Mouse (Mus musculus) hindbrain, embryonic 16.5 days (tissue): Measurements from ENCODE around the gene Sult3a2. TPM values are rescaled to one million over a fixed set of nuclear protein-coding genes. Genes with fewer than 3 reads are reported as not detected.
"Not testable (repeated sequence)": the region's sequence is repeated elsewhere in the genome, so short reads cannot be mapped to it uniquely, and the experiment has no call there.

ENCODE experiments used
- ATAC-seq: fragments of 200-750 bp; cut with Nextera tagmentation; 2 replicates; pipeline ENCODE4 v1.8.0; 2017; ENCODE audit warnings: moderate TSS enrichment, moderate library complexity
- H3K27ac ChIP-seq: fragments of 300-500 bp; sonication (generic); 2 replicates; pipeline ENCODE4 v1.5.1; 2014; ENCODE audit warnings: low read depth, mild to moderate bottlenecking, control low read depth, low read length, moderate library complexity
- H3K27me3 ChIP-seq: fragments of 300-500 bp; sonication (generic); replicated peaks from 2 replicates; pipeline ENCODE4 v1.6.1; 2014; ENCODE audit warnings: low read length; ENCODE audit not compliant: control insufficient read depth, insufficient read depth
- H3K36me3 ChIP-seq: fragments of 300-500 bp; sonication (generic); 2 replicates; pipeline ENCODE4 v1.6.1; 2014; ENCODE audit warnings: mild to moderate bottlenecking, low read length, moderate library complexity, mixed read lengths; ENCODE audit not compliant: control insufficient read depth, insufficient read depth
- H3K4me1 ChIP-seq: fragments of 300-500 bp; sonication (generic); 2 replicates; pipeline ENCODE4 v1.6.1; 2014; ENCODE audit warnings: low read depth, low read length; ENCODE audit not compliant: control insufficient read depth, insufficient read depth
- H3K4me2 ChIP-seq: fragments of 300-500 bp; sonication (generic); 2 replicates; pipeline ENCODE4 v1.6.1; 2014; ENCODE audit warnings: mild to moderate bottlenecking, low read length, control low read depth, moderate library complexity
- H3K4me3 ChIP-seq: fragments of 300-500 bp; sonication (generic); 2 replicates; pipeline ENCODE4 v1.5.1; 2014; ENCODE audit warnings: mild to moderate bottlenecking, low read length, control low read depth, moderate library complexity
- H3K9ac ChIP-seq: fragments of 300-500 bp; sonication (generic); 2 replicates; pipeline ENCODE4 v1.6.1; 2014; ENCODE audit warnings: low read depth, mild to moderate bottlenecking, control low read depth, low read length, moderate library complexity
- H3K9me3 ChIP-seq: fragments of 300-500 bp; sonication (generic); 2 replicates; pipeline ENCODE4 v1.6.1; 2014; ENCODE audit warnings: mild to moderate bottlenecking, low read length, moderate library complexity; ENCODE audit not compliant: control insufficient read depth
- WGBS: fragments of 180-500 bp; shearing (Covaris S2); extraction: QIAGEN DNeasy Blood & Tissue Kit; methylation state at CpG from one replicate; pipeline ENCODE4 v1.1.7; 2014; 5-methylcytosine and 5-hydroxymethylcytosine counted together
- polyA plus RNA-seq: library from polyadenylated mRNA; unstranded; fragments of >200 nt; fragmentation: Nextera tagmentation; extraction: Ambion mirVana; gene quantifications from 2 replicates; pipeline ENCODE4 v1.2.1, GENCODE M21; 2015

Sult3a2 gene
- not detected in 2 replicates for polyA plus RNA-seq

GRCm38 (mm10) chr10:33786604-33787003 is at the start of gene Sult3a2:
Gene Sult3a2 (minus strand): TSS chr10:33786704.
- no peak for ATAC-seq
- Histone ChIP-seq H3K27ac (no peak within 1 kb of the TSS), H3K9ac (no peak within 1 kb of the TSS), H3K4me3 (no peak within 1 kb of the TSS), H3K36me3 (no peaks in the 10 kb centered on the region), H3K9me3 (no peaks in the 10 kb centered on the region), H3K27me3 (no peaks in the 10 kb centered on the region), H3K4me2 (no peak within 1 kb of the TSS), H3K4me1 (no peaks in the 10 kb centered on the region)
- 90% methylated on average over 3 of the region's 3 CpGs for WGBS

DNA sequence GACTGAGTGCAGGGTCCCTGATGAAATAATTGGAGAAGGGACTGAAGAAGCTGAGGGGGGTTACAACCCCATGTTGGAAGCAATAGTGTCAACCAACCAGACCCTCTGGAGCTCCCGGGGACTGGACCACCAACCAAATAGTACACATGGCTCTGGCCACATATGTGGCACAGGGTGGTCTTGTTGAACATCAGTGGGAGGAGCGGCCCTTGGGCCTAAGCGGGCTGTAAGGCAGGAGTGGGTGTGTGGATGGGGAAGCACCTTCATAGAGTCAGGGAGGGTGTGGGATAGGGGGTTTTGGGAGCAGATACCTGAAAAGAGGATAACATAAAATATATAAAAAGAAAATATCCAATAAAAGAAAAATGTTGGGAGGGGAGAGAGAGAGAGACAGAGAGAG is 34.4 kb upstream of the Sult3a2 start:
- no peaks in the 10 kb centered on the region for H3K36me3 ChIP-seq
- H3K4me2 ChIP-seq, result no peak overlapping the region
- no peaks in the 10 kb centered on the region for H3K9me3 ChIP-seq
- H3K4me1 ChIP-seq, result no peaks in the 10 kb centered on the region
- no peak overlapping the region for H3K9ac ChIP-seq
- 94% methylated on average over 3 of the region's 3 CpGs for WGBS
- no peak for ATAC-seq
- no peak overlapping the region for H3K4me3 ChIP-seq
- H3K27me3 ChIP-seq, result no peaks in the 10 kb centered on the region
- H3K27ac ChIP-seq, result no peak overlapping the region

DNA sequence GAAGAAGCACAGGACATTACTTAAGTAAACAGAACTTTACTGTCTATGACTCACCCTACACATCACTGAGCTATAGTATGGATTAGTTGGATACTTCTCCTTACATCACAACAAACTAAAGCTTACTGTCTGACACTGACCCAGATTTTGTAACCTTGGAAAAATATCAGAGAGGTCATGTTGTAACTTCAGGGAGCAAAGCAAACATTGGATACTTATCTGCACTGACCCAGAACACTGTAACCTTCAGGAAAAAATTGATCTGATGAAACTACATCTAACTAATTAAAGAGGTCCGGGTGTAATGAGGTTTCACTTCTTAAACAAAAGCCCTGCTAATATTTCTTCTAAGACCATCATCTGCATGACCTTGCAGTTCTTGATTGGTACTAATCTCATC is 30.4 kb upstream of the Sult3a2 start:
- Histone ChIP-seq H3K4me1 (no peaks in the 10 kb centered on the region), H3K4me3 (no peak overlapping the region), H3K9ac (no peak overlapping the region), H3K36me3 (no peaks in the 10 kb centered on the region), H3K4me2 (no peak overlapping the region), H3K27ac (no peak overlapping the region), H3K27me3 (no peaks in the 10 kb centered on the region), H3K9me3 (no peaks in the 10 kb centered on the region)
- no peak for ATAC-seq
- WGBS, result 74% methylated on average over 1 of the region's 1 CpGs

DNA sequence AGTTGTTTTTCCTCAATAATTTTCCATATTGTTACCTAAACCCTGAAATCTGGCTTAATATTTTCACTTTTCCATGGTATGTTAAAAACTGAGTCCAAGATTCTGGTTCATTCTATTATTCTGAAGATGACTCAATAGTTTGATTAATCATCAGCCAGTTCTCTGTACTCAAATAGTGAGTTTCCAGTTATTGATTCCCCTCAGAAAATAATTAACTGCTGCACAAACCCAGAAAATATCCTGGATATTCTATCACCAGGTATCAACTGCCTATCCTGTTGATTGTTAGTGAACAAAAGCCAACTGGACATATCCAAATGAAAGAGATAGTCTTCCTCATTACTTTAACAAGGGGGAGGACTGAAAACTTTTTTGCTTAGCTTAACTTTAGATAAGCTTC is 27.8 kb upstream of the Sult3a2 start:
- Histone ChIP-seq H3K9me3 (no peaks in the 10 kb centered on the region), H3K4me2 (no peak overlapping the region), H3K27me3 (no peaks in the 10 kb centered on the region), H3K27ac (no peak overlapping the region), H3K36me3 (no peaks in the 10 kb centered on the region), H3K4me1 (no peaks in the 10 kb centered on the region), H3K9ac (no peak overlapping the region), H3K4me3 (no peak overlapping the region)
- ATAC-seq, result no peak

GRCm38 (mm10) chr10:33811807-33812206 is 25.3 kb upstream of the Sult3a2 start:
- Histone ChIP-seq H3K9me3 (no peaks in the 10 kb centered on the region), H3K36me3 (no peaks in the 10 kb centered on the region), H3K27me3 (no peaks in the 10 kb centered on the region), H3K4me2 (no peak overlapping the region), H3K4me1 (no peaks in the 10 kb centered on the region), H3K4me3 (no peak overlapping the region), H3K27ac (no peak overlapping the region), H3K9ac (no peak overlapping the region)
- ATAC-seq, result no peak
- 27% methylated on average over 1 of the region's 1 CpGs for WGBS

- not testable (repeated sequence) for H3K27ac ChIP-seq
Observed at GRCm38 (mm10) chr10:33797221-33797949, 10.9 kb upstream of the Sult3a2 start.

GRCm38 (mm10) chr10:33796269-33796915 is 9.9 kb upstream of the Sult3a2 start:
- not testable (repeated sequence) for H3K9ac ChIP-seq, H3K27ac ChIP-seq, H3K4me2 ChIP-seq, ATAC-seq, H3K4me1 ChIP-seq, H3K27me3 ChIP-seq, H3K4me3 ChIP-seq, H3K9me3 ChIP-seq, H3K36me3 ChIP-seq
- WGBS, result 77% methylated on average over 4 of the region's 4 CpGs

More at GRCm38 (mm10) chr10:33797221-33797949, 10.9 kb upstream of the Sult3a2 start:
- not testable (repeated sequence) for H3K4me2 ChIP-seq, H3K27me3 ChIP-seq, H3K4me1 ChIP-seq, H3K9me3 ChIP-seq, H3K36me3 ChIP-seq, H3K9ac ChIP-seq, H3K4me3 ChIP-seq, ATAC-seq
- 88% methylated on average over 6 of the region's 6 CpGs for WGBS

- H3K4me3 ChIP-seq, H3K4me1 ChIP-seq, H3K9ac ChIP-seq, H3K27me3 ChIP-seq, H3K9me3 ChIP-seq, H3K4me2 ChIP-seq, H3K36me3 ChIP-seq, ATAC-seq, H3K27ac ChIP-seq: not testable (repeated sequence)
- WGBS, result 84% methylated on average over 3 of the region's 3 CpGs
Observed at GRCm38 (mm10) chr10:33792166-33792565, 5.7 kb upstream of the Sult3a2 start.

DNA sequence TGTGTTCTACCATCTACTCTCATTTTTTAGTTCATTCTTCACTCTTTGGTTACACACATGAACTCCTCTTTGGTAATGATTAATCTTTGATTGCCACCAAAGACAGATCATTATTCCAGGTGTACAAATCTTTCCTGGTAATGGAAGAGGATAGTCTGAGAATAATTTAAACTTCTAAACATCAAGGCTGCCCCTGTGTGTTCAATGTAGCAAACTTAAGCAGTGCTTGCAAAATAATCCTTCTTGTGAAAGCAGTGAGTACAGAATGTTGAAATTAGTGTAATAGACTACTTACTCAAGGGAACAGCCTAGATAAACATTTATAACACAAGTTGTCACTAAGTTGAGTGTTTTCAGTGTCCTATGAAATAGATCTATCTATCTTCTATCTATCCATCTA is 1.0 kb upstream of the Sult3a2 start:
- no peak for ATAC-seq
- no peaks in the 10 kb centered on the region for H3K36me3 ChIP-seq
- no peaks in the 10 kb centered on the region for H3K4me1 ChIP-seq
- no peak overlapping the region for H3K4me3 ChIP-seq
- H3K9ac ChIP-seq, result no peak overlapping the region
- no peak overlapping the region for H3K4me2 ChIP-seq
- no peaks in the 10 kb centered on the region for H3K9me3 ChIP-seq
- H3K27ac ChIP-seq, result no peak overlapping the region
- no peaks in the 10 kb centered on the region for H3K27me3 ChIP-seq
